Mouse (Mus musculus): Measurements from ENCODE around the gene Nav3.

DNA sequence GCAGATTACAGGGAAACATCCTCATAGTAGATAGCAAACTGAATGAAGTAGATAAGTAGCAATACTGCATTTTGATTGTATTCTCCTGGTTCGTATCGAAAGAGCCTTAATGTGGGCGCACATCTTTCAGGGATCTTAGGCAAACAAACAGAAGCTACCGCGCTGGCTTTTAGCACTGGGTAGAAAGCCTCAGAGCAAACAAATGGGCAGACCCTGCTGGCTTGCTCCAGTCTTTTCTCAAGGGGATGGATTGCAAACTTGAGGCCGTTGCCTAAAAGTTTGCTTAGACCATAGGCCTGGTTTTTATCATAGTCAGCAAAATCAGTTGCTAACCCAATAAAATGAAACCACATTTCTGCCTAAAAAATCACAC, 549.6 kb downstream of the Nav3 start:
- no peak for TF ChIP-seq POLR2A (IDR thresholded peaks at IDR 0.05; ENCODE audit: borderline replicate concordance, low read depth, low read length)
- TF ChIP-seq CTCF (IDR thresholded peaks at IDR 0.05; ENCODE audit: low read depth, low read length), result no peak
